Mouse (Mus musculus) gastrocnemius, adult 18-20 months (tissue): ENCODE results near the gene Nab1. TPM values are rescaled to one million over a fixed set of nuclear protein-coding genes. Genes with fewer than 3 reads are reported as not detected.
"Not testable (repeated sequence)": the region's sequence is repeated elsewhere in the genome, so short reads cannot be mapped to it uniquely, and the experiment has no call there.

Source experiments
- DNase-seq: peaks from one replicate; pipeline ENCODE4 v3.0.0; 2021; ENCODE audit warnings: low spot score
- long read RNA-seq, 2 experiments: library from polyadenylated mRNA; stranded (forward); transcript quantifications; one replicate each; pipeline ENCODE4 v2.0.0; 2021
- total RNA-seq, 2 experiments: library from RNA; stranded (reverse); gene quantifications; 2 replicates each; pipeline ENCODE4 v1.2.3; 2021

The Nab1 gene
- 1 to 10 TPM; 8.3 to 9.8 TPM for total RNA-seq
- long read RNA-seq, experiment 1, transcript Nab1-201 (8 exons, 3,874 nt) = major isoform, 21 of 22 reads
- long read RNA-seq, experiment 1, partial matches to known transcripts = 0 of 22 reads
- long read RNA-seq, experiment 1, other reads (novel, unspliced or antisense) = 1 of 22 reads
- long read RNA-seq, experiment 2, transcript Nab1-201 (8 exons, 3,874 nt) = major isoform, 17 of 21 reads
- long read RNA-seq, experiment 2, partial matches to known transcripts = 0 of 21 reads
- long read RNA-seq, experiment 2, other reads (novel, unspliced or antisense) = 4 of 21 reads

DNA sequence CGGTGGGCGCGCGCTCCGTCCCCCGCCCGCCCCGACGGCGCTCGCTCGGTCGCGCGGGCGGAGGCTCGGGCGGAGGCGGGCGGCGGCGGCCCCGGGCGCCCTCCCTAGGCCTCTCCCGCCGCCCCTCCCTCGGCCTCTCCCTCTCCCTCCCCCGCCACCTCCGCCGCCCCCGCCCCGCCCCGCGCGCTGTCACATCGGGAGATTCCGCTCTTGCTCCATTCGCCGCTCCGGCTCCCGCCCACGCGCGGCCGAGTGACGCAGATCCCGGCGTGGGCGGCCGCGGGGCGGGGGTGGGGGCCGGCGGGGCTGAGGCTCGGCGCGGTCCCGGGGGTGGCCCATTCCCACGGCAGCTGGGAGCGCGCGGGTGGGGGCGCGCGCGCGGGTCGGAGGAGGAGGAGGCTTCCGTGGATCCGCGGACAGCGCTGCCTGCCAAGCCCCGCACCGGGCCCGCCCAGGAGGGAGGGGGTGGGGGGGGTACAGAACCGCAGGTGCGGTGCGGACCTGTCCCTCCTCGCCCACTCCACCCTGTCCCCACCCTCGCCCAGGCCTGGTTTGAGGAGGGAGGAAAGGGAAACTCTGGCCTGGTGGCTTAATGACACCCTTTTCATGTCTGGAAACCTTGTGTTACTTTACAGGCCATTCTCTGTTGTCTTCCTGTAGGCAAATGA, at the start of gene Nab1:
Gene Nab1, minus strand, starts transcription at position 366 of the 668 bp plus-strand sequence.
- peak; percentile 62 for DNase-seq

DNA sequence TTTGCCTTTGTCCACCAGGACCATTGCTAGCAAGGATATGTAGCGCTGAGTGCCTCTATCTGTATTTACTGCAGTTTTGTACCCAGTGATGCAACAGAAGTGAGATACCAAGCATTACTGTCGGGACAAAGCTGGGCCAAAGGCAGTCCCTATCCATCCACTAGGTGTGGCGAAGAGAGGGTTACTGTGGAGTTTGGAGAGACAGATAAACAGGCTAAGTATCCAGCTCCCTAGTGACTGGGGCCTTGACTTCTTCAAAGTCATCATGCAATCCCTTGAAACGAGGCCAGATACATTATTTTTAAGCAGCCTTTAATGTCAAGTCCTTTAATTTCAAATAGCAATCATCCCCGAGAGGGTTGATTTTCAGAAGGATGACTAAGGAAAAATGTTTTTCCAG, 47.0 kb upstream of the Nab1 start:
- no peak for DNase-seq

DNA sequence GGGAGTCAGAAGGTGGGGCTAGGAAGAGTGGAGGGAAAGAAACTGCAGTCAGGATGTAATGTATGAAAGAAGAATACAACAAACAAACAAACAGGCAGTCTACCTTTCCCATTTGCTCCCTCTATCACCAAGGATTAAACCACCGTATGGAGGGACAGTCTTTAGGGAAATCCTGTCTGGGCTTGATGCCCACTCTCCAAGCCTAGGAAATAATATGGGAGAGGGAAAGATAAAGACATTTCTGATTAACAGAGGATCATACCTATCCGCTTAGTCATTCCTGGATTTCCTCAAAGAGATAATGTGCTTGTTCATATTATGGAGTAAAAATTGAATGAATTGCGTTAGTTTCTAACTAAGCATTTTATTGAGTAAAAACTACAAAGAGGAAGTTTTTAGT, 46.3 kb upstream of the Nab1 start:
- DNase-seq = no peak

DNA sequence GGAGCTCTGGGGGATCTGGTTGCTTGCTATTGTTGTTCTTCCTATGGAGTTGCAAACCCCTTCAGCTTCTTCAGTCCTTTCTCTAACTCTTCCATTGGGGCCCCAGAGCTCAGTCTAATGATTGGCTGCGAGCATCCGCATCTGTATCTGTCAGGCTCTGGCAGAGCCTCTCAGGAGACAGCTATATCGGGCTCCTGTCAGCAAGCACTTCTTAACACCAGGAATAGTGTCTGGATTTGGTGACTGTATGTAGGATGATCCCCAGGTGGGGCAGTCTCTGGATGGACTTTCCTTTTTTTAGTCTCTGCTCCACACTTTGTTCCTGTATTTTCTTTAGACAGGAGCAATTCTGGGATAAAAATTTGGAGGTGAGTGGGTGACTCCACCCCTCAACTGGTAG, 39.6 kb upstream of the Nab1 start:
- DNase-seq = not testable (repeated sequence)

DNA sequence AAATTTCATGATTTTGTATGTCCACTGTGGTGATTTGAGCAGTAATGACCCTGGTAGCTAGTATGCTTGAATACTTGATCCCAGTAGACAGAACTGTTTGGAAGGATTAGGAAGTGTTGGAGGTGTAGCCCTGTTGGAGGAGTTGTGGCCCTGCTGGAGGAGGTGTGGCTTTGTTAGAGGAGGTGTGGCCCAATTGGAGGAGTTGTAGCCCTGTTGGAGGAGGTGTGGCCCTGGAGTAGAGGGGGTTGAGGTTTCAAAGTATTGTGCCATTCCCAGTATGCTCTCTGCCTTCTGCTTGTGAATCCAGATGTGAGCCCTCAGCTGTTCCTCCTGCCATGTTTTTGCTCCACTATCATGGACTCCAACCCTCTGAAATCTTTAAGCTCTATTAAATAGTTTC, 29.5 kb upstream of the Nab1 start:
- no peak for DNase-seq

DNA sequence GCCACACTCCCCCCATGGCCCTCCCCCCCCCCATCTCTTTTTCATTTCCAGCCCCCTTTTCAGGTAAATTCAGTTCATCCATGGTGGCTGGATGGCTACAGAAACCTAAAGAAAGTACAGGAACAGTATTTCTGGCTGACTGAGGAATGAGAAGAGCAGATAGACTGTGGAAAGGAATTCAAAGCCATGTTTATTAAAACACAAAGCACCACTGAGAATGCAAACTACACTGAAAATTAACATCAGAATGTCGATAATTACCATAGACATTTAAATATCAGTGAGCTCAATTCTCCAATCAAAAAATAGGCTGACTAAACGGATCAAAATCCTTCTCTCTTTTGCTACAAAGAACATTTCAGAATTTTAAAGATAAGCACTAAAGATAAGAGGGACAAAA, 27.2 kb upstream of the Nab1 start:
- no peak for DNase-seq

DNA sequence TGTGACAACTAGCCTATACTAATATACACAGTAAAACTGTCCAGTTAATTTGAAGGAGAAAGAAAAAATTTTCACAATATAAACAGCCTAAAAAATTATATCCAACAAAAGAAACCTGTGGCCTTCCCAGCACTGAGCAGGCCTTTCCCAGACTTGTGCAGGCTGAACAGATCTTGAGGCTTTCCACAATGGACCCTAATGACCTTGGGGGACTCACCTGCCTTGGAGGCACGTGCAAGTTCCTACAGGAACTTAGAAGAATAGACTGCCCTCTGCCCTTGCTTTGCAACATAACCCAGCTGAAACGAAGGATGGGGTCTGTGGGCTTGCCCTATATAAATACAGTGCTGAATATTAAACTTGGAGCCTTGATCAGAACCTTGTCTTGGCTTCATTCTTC, 26.8 kb upstream of the Nab1 start:
- DNase-seq = no peak

DNA sequence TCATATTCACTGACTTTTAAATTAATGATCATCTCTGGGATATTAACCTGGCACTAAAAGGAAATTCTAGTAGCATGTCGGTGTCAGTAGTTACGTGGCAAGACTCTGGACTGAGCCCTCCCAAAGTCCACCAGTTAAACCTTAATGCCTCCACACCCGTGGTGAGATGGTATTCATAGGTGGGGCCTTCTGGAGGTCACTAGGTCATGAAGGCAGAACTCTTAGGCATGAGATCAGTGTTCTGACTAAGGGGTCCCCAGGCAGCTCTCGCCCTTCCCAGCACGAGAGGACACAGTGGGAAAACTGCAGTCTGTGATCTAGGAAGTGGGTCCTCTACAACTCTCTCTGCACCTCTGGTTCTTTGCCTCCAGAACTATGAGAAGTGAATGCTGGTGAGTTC, 24.2 kb upstream of the Nab1 start:
- no peak for DNase-seq

DNA sequence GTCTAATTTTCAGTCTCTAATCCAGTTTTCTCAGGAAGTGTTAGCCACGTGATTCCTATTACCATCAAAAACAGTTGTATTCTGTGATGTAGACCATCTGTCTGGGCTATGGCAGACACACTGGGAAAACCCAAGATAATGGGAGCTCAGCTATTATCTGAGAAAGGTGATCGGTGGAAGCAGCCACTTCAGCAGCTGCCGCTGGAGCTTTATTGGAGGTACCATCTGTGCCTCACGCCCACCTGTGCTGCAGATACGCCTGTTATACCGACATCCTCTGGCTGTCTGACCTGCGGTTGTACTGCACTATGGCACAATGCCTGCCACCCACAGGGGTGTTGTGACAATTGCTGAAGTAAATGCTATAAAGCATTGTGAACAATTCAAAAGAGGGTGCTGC, 23.7 kb upstream of the Nab1 start:
- no peak for DNase-seq

DNA sequence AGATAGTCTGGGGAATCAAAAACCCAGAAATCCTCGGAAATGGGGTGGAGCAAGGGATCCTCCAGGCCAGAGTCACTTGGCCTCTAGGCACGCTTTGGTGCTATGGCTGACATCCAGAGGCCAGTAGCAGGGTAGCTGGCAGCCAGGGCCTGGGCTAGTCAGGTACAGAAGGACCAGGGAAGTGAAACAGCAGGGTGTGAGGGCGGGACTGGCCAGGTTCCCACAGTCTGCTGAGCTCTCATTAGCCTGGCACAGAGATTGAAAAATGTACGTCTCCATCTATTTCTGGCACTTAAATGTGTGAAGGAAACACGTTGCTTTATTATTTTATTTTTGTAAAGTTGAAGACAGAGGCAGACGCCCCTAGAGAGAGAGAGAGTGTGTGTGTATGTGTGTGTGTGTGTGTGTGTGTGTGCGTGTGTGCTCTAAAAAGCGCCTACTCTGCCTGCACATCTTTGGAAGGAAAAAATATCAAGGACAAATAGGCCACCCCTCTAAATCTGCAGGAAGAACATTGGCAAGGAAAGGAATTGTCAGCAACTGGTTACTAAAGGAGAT, 21.0 kb upstream of the Nab1 start:
- no peak for DNase-seq

DNA sequence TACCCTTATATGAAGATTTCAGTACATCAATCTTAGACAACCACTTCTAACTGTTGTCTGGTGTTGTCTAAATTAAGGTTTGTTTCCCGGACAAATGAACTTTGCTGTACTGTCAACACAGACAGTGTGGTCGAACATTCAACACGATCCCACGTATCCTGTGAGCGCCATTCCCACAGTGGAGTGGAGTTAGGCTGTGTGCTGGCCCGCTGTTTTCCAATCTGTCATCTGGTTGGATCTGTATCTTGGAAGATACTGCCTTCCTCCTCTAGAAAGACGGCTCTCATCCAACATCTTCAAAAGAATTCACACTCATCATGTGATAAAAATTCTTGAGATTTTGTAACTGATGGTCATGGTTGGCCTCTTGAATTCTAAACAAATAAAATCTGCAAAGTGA, 19.7 kb upstream of the Nab1 start:
- DNase-seq = no peak

DNA sequence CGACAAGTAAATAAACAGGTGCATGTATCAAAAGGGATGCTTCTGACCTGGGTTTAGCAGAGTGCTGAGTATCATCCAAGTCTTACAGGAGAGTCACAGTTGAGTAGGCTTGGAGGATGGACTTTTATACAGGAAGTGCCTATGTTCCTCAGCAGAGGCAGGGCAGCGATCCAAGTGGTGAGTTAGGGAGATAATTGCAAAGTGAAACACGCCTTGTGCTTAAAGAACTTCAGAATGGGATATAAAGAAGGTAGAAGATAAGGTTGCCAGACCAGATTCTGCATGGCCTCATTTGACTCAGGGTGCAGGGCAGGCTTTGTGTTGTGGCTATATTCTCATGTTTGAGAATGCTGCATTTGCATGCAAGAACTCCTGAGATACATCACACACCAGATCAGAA, 14.8 kb upstream of the Nab1 start:
- DNase-seq = no peak

DNA sequence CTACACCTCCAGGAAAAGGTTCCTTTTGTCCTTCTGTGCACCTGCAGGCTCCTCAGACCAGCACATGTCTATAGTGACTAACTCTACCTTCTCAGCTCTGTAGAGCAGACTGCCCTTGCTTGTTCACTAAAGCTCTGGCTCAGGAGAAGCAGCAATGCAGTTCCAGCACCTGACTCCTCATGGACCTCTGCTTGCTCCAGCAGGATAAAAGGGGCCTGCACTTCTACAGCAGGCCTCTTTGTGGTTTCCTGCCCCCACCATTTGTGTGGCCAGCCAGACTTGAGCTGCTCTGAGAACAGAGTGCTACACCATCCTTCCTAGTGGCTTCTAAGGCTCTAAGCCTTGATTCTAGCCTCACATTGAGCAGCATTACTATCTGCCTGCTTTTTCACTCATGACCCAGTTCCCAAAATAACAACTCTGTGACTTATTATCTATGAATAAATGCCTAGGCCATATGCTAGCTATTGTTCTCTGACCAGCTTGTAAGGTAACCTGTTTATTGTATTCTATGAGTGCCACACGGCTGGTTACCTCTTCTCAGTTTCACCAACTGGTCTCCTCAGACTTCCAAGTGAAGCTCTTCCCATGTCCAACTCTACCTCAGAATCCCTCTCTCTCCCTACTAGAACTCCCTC, 11.4 kb upstream of the Nab1 start:
- no peak for DNase-seq

DNA sequence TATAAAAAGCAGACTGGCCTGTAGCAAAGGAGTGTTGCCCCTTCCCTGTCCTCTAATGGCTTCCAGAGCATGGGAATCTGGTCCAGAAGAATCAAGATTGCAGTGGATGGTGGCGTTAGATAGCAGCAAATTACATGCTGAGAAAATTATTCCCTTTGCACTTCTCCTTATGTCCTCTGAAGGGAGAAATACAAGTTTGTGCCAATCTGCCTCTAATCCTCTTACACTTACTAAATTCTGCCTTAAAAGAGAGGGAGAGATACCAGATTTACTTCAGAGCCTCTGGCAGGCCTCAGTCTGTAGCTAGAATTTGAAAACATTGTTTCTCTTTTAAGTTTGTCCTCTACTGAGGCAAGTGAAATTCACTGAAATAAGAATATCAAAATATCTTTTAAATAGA, 5.7 kb upstream of the Nab1 start:
- no peak for DNase-seq

DNA sequence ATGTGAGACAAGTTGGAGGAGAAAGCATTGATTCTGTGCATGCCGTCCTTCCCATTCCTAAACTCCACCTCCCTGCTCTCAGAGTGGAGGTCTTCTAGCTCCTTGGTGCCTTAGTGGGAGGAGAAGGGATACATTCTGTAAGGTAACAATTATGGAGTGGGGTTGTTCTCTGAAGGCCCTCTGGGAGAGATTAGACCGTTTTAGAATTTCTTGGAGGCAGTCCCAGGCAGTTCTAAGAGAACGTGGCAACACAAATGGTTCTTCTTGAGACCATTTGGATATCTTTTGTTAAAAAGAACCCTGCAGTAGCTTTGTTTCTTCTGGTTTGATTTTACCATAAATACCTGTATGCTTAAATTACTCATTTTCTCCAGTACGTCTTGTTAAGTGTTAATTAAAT, 1.8 kb upstream of the Nab1 start:
- DNase-seq = no peak

DNA sequence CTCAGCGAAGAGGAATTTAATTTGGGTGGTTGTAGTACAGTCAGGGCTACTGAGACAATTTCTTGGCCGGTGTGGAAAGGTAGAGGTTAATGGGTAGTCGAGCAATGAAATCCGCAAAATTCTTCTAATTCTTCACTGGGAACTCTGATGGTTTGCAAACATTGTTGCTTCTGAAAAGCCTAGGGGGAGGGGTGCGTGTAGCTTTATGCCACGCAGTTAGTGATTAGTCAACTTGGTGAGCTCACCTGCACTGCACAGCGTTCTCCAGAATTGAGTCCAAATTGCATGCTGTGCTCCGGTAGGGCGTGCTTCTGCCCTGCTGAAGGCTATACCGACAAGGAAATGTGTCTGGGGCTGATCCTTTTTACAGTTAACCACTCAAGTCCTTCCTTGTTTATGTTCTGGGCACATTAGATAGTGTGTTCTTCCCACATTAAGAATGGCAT, 1.2 kb upstream of the Nab1 start:
- DNase-seq = peak; percentile 7

DNA sequence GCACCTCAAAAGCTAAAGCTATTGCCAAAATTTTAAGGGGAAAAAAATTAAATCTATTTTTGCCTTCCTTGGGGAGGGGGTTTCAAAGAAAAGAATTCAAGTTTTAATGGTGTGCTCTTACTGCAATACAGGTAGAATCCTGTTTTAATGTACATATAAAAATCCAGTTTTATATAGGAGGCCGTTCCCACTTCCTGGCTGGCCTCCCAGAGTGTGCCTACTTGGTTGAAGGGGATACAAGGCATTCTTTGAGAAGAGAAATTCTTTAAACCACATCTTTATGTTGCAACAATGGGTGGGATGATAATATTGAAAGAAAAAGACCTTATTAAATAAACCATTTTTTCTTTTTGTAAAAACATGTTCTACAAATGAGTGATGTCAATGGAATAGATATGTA, 611 bp upstream of the Nab1 start:
- no peak for DNase-seq

DNA sequence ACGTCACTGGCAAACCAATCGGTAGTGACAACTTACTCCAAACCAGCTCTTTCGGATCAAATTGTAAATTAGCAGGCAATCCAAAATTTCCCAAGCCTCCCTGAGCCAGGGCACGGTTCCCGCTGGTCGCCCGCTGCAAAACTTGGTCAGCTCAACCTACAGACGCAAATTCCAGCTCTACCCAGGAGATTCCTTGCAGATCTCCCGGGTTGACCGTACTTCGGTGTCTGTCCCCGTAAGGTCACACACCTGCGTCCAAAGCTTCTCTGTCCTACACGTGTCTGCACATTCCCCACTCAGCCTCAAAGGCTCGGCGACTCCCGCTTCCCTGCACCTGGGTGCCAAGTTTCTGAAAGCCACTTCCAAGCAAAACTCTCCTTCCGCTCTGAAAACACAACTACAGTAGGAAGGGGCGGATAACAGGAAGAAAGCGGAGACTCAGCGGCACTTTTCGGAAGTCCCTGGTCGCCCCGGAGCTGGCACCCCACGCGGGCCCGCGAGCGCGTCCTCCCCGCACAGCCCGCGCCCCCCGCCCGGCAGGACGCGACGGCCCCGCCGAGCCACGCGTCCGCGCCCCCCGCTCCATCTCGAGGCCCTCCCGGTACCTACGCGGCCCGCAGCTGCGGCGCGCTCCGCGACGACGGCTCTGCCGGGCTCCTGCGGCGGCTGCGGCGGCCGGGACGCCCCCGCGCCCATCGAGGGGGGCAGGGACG, 722 bp downstream of the Nab1 start:
- DNase-seq = peak; percentile 36

DNA sequence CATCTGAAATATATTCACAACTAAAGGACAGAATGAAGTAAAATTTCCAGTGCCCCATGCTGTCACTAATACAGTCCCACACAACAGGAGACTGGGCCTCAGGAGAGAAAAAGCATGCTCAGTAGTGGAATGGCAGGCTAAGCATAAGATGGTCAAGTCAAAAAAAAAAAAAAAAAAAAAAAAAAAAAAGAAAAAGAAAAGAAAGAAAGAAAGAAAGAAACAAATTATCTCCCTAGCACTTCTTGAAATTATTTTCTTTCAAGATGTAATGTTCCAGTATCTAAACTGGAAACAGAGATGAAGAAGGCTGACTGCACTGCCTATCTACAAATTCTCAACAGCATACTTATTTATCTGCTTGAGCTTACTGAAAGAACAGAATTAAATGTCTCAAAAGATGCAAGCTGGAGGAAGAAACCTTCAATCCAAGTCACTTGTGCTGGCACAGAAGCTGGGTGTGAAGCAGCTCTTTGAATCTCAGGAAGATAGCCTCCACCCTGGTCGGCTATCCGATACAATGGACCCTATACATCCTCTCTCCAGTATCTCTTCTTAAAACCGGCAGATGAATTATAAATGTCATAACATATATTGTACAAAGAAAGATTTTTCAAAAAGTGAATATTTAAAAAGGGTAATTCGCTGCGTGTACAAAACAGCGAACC, 1.6 kb downstream of the Nab1 start:
- no peak for DNase-seq

DNA sequence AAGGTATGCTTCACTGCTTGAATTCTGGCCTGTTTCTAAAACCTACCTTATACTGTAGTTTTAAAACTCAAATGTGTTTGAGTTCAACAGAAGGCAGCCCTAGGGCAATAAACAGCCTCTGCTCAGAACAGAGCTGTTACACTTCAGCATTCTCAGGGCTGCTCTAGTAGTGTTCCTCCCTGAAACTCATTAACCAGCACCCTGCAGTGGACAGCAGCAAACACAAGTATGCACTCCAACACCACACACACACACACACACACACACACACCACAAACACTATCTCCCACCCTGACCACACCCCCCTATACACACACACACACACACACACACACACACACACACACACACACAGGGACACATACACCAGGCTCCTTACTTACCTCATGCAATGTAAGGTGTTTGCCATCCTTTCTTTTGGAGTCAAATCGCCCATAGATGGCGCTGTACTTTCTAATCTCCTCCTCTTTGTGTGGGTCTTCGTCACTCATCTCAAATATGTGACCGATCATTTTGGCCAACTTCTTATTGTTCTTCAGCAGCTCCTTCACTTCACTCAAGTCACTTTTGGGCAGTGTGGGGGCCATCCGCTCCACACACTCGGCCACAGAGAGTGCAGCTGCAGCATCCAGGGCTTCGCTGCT, 10.8 kb downstream of the Nab1 start:
- DNase-seq = no peak

DNA sequence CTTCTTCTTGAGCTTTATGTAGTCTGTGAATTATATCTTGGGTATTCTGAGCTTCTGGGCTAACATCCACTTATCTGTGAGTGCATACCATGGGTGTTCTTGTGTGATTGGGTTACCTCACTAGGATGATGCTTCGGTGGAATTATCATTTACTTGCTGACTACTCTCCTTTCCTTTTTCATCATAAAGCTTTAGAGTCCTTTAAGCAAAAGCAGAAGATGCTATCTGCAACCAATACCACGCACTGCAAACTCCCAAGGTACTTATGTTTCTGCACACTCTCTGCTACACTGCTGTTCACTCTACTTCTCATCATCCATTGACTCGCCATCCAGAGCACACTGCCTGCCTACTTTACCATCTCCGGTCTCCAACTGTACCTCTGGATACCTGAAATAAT, 15.5 kb downstream of the Nab1 start:
- no peak for DNase-seq
